Mouse (Mus musculus): Measurements from ENCODE around the gene Ccdc85c.

Gene Ccdc85c

DNA sequence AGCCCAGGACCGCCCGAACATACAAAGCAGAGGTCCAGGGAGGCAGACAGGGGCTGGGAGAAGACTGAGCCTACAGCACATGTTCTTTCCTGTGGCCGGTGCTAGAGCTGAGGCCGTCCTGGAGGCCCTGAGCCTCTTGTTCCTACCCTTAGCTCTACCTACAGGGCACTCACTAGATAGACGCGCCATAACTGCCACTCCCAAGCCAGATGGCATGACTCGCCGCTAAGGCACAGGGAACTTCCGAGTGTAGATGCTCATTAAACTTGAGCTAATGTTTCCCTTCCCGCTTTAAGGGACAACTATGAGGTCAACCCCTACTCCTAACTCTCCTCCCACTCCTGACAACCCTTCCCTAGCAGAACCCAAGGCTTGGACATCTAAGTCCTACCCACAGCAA, 6.3 kb downstream of the Ccdc85c start:
- no peak for DNase-seq (ENCODE audit: low spot score)

DNA sequence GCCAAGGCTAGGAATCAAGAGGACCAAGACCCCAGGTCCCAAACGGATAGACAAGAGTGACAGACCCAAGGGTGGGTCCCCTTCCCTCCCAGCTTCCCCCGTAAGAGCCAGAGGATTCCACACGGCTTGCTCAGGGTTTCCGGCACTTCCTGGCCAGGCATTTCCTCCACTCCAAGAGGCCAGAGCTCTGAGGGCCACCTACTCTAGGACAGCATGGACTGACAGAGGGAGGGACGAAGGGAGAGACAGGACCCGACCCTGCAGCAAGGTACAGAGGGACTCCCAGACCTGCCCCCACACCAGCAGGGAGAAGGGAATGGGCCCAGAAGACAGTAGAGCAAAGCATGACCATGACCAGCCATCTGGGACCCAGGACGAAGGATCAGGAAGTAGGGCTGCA, 7.6 kb downstream of the Ccdc85c start:
- DNase-seq (ENCODE audit: low spot score), result no peak

DNA sequence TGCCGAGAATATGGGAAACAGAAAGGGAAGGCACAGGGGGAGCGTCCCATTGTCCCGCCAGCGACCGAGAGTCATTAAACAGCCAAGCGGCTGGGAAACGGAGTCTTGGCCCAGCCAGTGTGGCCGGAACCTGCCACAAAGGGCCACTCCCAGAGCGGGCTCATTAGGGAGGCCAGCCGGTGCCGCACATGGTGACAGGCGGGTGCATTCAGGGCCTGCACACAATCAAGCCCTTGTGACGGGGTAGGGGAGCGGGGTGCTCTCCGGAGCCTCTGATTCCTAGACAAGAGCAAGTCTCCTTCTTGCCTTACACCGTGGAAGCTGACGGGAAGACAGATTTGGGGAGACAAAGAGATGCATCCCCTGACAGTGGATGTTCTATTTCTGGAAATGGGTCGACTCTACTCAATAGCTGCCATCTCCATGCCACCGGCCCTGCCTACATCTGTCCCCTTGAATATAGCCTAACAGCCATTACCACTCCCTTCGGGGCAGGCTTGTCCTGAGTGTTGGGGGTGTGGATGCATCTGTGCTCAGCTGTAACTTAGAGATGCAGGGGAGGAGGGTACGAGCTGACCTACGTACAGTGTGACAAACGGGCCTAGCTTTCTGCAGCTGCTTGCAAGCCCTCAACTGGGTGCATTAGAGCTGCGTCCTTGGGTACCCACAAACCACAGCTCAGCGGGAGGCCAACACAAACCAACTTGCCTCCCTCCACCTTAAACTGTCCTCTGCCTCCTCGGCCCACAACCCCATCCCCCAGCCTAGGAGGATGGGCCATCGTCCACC, 9.2 kb downstream of the Ccdc85c start:
- no peak for DNase-seq (ENCODE audit: low spot score)

DNA sequence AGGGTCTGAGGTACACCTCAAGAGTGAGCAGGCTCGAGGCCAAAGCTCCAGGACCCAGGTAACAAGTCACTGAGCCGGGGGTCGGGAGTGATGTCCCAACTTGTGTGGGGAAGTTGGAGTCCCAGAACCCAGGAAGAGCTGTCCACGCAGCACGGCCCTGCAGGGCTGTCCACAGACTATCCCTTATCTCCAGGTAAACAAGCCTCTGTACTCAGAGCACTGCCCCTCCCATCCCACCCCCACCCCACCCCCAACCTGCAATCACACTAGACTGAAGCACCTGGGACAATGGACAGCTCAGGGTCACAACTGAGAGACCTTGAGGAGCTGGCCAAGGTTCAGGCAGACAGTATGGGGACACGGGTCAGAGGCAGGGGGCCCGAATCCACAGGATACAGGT, 10.3 kb downstream of the Ccdc85c start:
- no peak for DNase-seq (ENCODE audit: low spot score)

DNA sequence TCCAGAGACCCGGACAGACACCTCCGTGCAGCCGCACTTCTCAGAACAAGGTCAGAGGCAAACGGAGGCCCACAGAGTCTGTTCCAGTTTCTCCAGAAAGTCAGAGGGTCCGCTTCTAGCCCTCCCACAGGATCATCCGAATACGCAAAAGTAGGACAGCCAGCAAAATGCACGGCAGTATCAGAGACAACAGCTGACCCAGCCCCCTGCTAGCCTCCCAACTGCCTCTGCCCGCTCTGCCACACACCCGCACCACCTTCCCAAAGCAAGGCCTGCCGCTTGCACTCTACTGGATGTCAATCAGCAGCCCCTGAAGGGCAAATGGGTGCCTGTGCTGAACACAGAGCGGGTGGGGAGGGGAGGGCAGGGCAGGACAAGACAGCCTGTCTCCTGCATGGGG, 14.3 kb downstream of the Ccdc85c start:
- no peak for DNase-seq (ENCODE audit: low spot score)

DNA sequence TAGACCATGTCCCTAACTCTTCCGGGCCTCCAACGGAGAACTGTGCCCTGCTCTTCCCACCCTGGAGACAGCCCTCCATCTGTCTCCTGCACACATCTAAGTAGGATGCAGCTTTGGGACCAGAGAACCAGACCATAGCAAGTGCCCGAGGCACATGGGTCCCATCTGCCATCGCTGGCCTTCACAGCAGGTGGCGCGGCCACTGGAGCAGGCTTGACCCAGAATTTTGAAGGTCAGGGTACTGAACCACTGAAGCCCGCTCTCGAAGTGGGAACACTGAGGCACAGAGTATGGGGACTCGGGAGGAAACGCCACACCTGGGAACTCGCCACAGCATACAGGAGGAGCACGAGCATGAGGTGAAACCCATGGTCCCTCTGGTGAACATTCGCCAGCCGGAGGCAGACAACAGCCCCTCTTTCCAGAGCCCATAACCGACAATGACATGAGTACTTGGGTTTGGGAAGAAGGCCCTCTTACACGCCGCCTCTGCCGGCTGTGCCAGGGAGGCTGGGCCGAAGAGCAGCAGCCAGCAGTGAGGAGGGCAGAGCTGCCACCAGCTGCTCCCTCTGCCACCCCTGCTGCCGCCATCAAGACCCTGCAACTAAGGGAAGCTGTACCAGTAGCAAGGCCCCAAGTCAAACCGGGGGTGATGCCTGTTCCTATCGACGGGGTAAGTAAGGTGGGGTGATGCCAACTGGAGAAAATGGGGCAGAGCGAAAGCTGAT, 15.7 kb downstream of the Ccdc85c start:
- no peak for DNase-seq (ENCODE audit: low spot score)

DNA sequence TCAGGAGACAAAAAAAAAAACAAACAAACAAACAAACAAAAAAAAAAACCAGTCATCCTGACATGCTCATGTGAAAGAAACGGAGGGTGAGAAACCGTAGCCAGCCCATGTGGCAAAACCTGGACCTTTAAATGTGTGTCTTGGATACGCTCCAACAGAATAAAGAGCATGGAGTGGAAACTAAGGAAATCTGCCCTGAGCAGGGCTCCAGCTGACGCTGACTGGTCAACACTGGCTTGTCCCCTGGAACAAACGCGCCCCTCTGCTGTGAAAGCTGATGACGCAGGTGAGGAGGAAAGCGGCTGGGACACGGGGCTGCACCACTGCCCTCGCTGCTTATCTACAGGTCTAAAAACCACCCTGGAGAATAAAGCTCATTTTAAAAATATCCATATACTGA, 18.5 kb downstream of the Ccdc85c start:
- DNase-seq (ENCODE audit: low spot score), result no peak

DNA sequence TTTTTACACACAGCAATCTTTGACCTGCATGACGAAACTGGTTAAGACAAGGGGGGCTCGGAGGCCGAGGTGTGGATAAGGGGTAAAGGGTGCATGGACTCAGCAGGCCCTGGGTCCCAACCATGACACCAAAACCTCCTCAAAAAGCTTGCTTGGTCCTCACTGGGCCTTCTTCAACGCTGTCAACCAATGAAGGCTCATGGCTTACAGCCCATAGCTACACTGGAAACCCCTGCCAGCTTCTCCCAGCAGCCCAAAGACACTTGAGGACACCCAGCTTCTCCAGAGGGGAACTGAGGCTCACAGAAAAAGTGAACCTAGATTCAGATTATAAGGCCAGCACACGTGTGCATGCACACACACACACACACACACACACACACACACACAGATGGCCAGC, 19.3 kb downstream of the Ccdc85c start:
- no peak for DNase-seq (ENCODE audit: low spot score)

DNA sequence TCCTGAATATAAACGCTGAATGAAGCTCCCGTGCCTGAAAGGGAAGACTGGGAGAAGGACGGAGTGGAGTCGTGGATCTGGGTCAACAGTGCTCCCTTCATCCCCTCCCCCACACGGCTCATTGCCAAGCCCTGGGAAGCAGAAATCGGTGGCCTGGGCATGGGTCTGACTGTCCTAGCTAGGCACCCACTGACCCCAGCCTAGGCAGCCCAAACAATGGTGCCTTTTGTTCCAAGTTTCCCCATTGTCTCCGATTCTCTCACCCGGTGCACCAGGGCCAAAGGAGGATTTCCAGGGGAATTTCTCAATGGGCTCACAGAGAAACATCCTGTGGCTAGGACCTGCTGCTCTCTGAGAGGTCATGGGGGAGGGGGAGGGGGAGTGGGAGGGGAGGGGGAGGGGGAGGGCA, 19.7 kb downstream of the Ccdc85c start:
- no peak for DNase-seq (ENCODE audit: low spot score)

DNA sequence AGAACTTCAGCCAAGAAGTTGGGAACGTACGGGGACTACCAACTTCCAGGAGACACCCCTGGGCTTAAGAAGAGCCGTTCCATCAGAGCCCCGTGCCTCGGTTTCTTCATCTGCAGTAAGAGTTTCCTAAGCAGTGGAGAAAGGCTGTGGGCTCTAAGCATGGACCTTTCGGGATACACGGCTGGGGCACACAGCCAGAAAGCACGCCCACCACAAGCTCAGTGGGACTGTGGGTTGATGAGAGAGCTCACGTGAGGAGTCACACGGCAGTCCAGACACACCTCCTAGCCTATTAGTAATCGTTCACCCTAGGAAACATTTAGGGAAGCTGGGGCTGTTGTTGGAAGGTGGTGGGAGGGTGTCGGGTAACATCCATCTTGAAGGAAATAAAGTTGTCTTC, 22.2 kb downstream of the Ccdc85c start:
- DNase-seq (ENCODE audit: low spot score), result no peak

DNA sequence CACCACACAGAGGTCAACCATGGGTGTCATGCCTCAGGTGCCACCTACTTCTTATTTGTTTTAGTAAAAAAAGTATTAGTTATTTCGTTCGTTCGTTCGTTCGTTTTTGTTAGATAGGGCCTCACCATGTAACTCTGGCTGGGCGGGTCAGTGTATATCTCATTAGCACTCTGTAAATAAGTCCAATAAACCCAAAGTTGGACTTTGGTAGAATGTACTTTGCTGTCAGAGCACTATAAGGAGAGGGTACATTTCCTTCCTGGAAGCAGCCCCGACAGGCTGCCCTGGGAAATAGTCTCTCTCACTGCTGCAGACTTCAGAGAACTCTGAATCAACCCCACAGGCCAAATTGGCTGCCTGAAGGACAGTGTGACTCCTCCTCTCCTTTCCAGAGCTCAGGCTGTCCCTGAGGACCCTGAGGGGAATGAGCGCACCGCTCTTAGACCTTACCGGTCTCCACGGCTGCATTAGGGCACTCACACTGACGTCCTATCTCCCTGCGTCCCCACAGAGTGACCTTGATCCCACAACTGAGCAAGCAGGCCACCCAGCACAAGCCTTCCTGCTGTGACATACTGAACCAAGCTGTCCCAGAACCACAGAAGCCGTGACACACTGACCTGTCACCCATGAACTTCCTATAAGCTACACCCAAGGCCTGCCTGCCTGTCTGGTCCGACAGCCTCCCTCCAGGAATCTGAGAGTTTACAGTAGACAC, 23.2 kb downstream of the Ccdc85c start:
- no peak for DNase-seq (ENCODE audit: low spot score)

DNA sequence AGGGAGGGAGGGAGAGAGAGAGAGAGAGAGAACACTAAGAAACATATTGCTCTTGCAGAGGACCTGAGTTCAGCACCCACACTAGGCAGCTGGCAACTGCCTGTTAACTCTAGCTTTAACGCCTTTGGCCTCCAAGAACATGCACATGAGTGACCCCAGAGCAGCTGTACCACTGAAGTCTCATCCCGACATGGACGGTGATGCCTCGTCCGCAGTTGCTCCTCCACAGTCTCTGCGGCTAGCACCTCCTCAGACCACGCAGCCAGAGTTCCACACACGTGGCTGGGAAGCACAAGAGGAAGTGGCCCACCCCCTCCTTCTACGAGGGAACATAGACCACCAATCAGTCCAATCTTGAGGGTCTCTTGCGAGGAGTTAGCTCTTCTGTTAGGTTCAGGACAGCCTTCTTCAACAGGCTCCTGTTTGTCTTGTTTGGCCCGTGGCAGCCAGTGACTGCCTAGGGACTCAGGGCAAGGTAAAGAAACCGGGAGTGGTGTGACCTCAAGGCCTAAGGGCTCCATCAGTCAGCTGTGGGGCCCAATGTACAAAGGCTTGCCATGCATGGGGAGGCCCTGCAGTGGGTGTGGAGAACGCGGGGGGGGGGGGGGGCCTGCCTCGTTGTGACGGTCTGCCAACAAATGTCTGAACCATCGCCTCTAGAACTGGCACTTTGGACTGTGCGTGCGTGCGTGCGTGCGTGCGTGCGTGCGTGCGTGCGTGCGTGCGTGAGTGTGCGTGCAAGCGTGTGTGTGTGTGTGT, 24.0 kb downstream of the Ccdc85c start:
- DNase-seq (ENCODE audit: low spot score), result no peak

DNA sequence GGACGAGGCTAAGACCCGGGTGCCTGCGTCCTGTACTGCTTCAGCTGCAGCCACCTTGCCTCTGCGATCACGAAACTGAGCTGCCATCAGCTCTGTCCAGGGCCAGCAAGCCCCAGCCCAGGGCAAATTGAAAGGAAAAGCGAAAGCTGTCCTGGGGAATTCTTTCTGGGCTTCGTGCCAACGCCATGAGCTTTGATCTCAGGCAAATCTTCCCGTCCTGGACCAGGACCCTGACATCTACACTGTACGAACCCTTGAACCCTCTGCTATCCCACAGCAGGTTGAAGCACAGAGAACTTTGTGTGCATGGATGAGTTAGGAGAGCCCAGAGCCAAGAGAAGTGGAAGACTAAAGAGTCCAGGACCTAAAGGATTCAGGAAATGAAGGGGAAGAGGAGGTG, 25.7 kb downstream of the Ccdc85c start:
- no peak for DNase-seq (ENCODE audit: low spot score)

DNA sequence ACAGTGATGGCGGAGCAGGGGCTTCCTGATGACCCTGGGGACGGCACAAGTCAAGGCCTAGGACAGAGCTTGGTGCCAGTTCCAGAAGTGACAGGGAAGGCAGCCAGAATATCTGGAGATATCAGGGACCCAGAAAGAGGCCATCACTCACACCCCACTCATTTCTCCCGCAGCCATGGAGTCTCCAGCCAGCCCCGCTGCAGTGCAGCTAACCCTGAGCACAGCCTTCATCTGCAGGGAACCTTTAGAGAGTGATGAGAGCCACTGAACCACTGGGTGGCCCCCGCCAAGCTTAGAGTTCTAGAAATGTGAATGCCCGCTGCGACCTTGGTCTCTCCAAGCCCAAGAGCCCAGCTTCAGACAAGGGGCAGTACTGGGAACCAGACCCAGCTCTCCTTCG, 26.2 kb downstream of the Ccdc85c start:
- no peak for DNase-seq (ENCODE audit: low spot score)

DNA sequence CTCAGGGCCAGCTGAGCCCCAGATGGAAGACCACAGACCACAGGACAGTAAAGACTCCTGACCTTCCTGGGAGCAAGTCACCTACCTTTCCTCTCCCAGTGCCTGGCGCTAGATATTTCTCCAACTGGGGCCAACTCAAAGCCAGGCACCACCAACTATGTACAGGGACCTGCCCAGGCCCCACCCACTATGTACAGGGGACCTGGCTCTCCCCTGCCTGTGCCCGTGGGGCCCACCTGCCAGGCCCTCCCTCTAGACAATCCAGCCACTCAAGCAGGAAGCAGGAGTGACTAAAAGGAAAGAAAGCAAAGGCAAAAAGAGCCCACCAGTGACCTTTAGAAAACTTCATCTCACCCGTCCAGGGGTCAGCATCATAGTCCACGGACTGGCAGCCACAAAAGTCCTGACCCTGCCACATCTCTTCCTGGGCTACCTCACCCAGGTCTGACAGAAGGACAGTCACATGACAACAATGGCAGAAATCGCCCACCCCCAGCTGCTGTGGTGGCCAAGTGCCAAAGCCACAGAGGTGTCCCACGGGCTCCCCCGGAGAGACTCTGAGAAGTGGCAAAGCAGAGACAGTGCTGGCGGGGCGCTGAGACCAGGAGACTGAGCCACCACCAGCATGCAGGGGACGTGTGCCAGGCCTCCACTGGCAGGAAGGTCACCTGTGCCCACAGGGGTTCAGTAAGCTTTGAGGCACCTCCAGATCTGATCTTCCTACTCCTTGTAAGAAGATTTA, 28.3 kb downstream of the Ccdc85c start:
- no peak for DNase-seq (ENCODE audit: low spot score)

DNA sequence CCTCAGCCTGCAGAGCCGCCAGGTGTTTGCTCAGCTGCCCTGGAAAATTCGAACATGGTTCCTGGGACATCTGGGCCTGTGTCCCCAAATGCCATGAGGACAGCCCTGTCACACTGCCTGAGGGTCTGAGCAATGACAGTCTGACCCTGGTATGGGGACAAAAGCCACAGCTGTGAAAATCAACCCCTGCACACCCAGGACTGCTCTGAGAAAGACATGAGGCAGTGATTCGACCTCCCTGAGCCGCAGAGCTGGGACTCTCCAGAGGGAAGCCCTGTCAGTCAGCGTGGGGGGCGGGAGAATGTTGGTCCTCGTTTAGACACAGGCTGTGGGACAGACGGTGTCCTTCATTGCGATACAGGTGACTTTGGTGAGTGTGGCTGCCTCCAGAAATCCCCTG, 29.6 kb downstream of the Ccdc85c start:
- no peak for DNase-seq (ENCODE audit: low spot score)

DNA sequence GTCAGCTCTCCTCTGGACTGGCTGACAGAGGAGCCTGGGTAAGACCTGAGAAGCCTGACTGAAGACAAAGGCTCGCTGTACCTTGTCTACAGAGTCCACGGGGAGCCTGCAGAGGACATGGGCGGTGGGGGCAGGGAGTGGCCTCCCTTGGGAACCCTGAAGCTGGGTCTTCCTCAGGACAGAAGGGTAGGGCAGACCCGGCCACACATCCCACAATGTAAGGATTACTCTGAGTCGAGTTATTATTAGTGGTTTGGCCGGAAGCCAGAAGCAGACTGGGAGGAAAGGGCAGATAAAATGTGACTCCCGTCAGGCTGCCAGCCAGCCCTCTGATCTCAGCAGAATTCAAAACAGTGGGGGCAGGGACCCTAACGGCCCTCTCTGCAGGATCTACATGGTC, 30.4 kb downstream of the Ccdc85c start:
- DNase-seq (ENCODE audit: low spot score), result no peak

DNA sequence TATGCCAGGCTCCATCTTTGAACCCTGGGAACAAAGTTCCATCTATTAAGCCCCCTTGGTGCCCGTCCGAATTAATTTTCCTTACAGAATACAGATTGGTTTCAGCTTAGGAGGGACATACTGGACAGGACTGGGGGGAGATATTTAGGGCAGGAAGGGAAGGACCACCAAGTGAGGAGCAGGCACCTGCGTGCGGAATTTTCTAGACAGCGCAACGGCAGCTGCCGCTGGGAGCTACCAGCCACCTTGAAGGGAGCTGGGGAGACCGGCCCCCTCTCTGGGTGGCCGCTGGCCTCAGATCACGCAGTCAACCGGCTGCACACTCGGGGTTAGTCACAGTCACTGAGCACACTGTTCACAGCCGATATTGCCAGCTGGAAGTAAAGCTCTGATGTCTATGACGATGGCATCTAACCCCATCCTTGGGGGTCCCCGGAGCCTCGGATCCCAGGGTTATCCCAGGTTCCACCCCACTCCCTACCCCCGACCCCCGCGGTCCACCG, 32.9 kb downstream of the Ccdc85c start:
- no peak for DNase-seq (ENCODE audit: low spot score)

DNA sequence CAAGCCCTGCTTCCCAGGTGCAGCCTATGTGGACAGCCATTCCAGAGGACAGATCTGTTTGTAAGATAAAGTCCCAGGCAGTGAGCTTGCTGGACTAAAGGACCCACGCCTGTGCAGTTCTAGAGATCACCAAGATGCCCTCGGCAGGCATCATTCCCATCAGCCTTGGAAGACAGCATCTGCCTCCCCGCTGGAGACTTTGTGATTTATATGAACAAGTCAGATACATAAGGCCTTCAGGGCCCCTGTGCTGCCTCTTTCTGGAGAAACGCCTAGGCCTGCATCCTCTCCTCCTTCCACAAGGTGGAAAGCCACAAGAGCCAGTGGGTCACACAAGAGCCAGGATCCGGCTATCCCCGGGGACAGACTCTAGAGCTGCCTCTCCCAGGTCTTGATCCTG, 33.6 kb downstream of the Ccdc85c start:
- DNase-seq (ENCODE audit: low spot score), result no peak

DNA sequence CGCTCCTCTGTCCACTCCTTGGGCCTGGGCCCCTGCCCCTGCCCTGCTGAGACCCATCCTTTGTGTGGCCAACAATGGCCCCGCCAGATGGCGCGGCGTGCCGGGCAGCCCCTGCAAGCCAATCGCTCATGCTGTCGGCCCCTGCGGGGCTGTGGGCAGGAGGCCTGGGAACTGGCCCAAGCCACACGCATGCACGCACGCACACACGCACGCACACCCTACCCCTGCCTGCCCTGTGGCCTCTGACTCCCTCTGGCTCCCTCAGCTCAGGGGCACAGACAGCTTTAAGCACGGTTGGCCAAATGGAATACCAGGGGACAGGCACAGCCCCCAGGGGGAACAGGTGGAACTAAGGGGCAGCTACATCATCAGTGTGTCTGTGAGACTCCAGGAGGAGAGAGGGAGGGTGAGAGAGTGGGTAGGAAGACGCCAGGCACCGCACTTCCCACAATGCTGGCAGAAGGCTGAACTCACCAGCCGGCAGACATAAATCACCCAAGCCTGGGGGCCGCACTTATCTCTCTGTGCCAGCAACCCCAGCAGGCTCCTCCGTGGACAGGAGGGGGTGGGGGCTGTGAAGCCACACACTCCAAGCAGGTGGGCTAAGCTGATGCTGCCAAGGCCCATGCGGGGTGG, 34.2 kb downstream of the Ccdc85c start:
- no peak for DNase-seq (ENCODE audit: low spot score)

DNA sequence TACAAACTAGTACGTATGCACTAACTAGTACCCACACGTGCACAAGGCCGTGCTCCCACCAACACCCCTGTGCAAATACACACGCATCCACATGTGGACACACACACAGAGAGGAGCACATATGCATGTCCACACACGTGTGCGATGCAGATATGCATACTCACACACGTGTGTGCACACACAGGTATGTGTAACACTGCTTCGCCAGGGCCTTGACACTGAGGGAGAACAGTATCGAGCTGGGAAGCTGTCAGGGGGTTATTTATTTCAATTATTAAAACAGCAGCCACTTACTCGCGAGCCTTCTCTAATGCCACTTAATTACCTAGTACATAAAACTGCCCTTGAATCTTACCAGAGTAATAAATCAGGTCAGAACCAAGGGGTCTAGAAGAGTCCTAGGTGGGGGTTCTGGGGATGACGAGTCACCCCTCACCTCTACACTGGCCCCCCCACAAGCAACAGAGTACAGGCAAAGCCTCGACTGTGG, 34.8 kb downstream of the Ccdc85c start:
- DNase-seq (ENCODE audit: low spot score), result no peak
